Mouse (Mus musculus) lung, adult 2 months (tissue): ENCODE data around the gene Ttc41. TPM values are rescaled to one million over a fixed set of nuclear protein-coding genes. Genes with fewer than 3 reads are reported as not detected.
A peak's percentile ranks its signal among the peaks of the same experiment; 100 is the strongest.
"Not testable (repeated sequence)": the region's sequence is repeated elsewhere in the genome, so short reads cannot be mapped to it uniquely, and the experiment has no call there.

ENCODE experiments used
- DNase-seq: peaks from one replicate; pipeline ENCODE4 v3.0.0; 2022
- H3K4me1 ChIP-seq: fragments of 200-500 bp; 2 replicates; pipeline ENCODE4 v1.6.1; 2011; ENCODE audit warnings: low read length; ENCODE audit not compliant: control insufficient read depth, insufficient read depth
- H3K4me3 ChIP-seq: fragments of 200-500 bp; replicated peaks from 2 replicates; pipeline ENCODE3; 2011; ENCODE audit warnings: low read depth, mild to moderate bottlenecking, control low read depth, low read length; ENCODE audit errors: extremely low read depth
- CTCF ChIP-seq: fragments of 200-500 bp; IDR thresholded peaks from 2 replicates; pipeline ENCODE4 v1.5.1; 2011; ENCODE audit warnings: mild to moderate bottlenecking, low read length, control low read depth; ENCODE audit not compliant: insufficient read depth
- POLR2A ChIP-seq: fragments of 200-500 bp; IDR thresholded peaks from 2 replicates; pipeline ENCODE4 v1.6.1; 2011; ENCODE audit warnings: low read depth, mild to moderate bottlenecking, control low read depth, low read length, borderline replicate concordance; ENCODE audit errors: extremely low read depth
- WGBS: fragments of 180-500 bp; shearing (Covaris S2); methylation state at CpG from one replicate; pipeline ENCODE4 v1.1.7; 2018; 5-methylcytosine and 5-hydroxymethylcytosine counted together
- polyA plus RNA-seq: library from polyadenylated mRNA; depleted of rRNA; stranded (reverse); fragments of >200 nt; gene quantifications from 2 replicates; pipeline ENCODE4 v1.2.3, GENCODE M21; 2012; rRNA removed

Ttc41 gene
- polyA plus RNA-seq = 0.80 and 1.4 TPM in 2 replicates

DNA sequence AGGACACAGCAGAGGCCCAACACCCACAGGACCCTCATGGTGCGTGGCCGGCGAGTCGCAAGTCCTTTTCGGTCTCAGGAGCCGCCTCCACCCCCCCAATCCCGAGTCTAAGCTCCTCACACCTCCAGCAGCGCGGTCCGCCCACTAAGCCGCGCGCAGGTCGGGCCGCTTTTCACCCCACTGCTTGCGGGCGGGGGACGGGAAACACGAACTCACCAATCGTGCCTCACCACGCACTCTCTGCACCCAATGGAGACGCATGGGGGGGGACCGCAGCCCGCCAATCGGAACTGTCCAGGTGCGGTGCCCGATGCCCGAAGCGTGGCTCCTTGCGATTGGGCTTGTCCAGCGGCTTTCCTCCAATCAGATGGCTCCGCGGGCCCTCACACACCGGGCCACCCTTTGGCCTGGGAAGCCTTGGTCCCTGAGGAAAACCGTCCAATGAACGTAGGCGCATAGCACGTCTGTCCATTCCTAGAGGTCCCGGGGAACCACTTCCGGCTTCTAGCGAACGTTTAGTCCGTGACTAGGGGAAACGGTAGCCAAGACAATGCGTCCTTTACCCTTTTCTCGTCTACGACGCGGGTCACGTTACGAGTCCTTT lies at the start of gene Ttc41, which contains the start of gene Hsp90b1:
Gene Ttc41, plus strand, starts transcription at position 494 of the 604 bp plus-strand sequence.
Gene Hsp90b1, minus strand, starts transcription at position 192 of the 604 bp plus-strand sequence.
- DNase-seq = peak; percentile 97
- Histone ChIP-seq H3K4me1 (peaks cover 18% of the 10 kb centered on the region), H3K4me3 (peak within 1 kb of the TSS; percentile 97)
- TF ChIP-seq POLR2A = peak; percentile 92
- TF ChIP-seq CTCF = no peak
- WGBS = under 1% methylated on average over 51 of the region's 51 CpGs

- DNase-seq, H3K4me1 ChIP-seq, H3K4me3 ChIP-seq: not testable (repeated sequence)
- WGBS = 61% methylated on average over 4 of the region's 4 CpGs
These were observed 35.1 kb upstream of the Ttc41 start for GRCm38 (mm10) chr10:86670550-86670949.

- whole genome bisulfite sequencing = 19% methylated on average over 2 of the region's 2 CpGs
- DNase-seq, H3K4me1 ChIP-seq, H3K4me3 ChIP-seq: not testable (repeated sequence)
These were observed 20.8 kb upstream of the Ttc41 start for GRCm38 (mm10) chr10:86684797-86685178.

DNA sequence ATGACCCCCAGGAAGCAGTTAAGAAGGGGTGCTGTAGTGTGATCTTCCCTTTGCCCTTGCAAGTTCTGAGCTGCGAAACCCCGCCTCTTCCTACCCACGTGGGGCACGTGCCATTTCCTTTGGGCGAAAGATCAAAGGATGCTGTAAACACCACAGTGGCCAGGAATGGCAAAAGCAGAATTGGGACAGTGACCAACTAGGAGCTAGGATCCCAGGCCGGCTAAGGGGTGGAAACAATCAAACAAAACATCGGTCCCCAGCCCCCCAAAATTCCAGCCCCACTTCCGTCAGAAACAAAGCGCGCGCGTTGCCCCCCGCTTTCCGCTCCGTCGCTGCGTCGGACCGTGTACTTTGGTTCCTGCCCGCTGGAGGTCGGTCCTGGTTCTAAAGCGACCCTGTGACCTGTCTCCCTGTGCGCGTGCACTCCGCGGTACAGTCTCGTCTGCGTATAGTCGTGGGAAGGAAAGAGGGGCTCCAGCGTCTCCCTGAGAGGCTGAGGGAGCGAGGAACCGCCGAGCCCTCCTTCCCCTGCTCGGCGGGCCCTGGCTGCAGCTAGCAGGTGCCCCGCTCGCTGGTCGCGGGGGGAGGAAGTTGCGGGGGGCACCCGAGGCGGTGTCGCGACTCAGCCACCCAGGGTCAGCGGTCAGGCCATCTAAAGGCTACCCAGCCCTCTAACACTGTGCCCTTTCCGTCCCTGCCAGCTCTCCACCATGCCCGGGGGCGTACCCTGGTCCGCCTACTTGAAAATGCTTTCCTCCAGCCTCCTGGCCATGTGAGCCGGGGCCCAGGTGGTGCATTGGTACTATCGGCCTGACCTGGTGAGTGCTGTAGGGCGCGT lies 20.2 kb upstream of the Ttc41 start:
- H3K4me3 ChIP-seq = peak overlapping the region; percentile 84
- peak; percentile 80 for DNase-seq
- not testable (repeated sequence) for H3K4me1 ChIP-seq
- WGBS = under 1% methylated on average over 53 of the region's 53 CpGs
- TF ChIP-seq POLR2A = peak; percentile 41; the same call in 1 of the 2 replicates

DNA sequence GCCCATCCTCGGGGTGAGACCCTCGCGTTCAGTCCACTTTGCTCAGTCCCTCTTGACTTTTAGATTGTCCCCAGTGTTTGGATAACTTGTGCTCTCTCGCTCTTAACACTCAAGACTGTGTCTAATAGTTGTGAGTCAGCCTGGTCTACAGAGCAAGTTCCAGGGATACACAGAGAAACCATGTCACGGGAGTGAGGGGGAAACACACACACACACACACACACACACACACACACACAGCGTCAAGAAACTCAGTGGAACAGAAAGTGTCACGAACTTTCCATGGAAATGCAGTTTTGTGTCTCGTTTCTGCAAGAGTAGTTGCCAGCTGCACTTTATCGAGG lies 19.6 kb upstream of the Ttc41 start:
- H3K4me3 ChIP-seq = not testable (repeated sequence)
- 19% methylated on average over 9 of the region's 9 CpGs for WGBS

GRCm38 (mm10) chr10:86700251-86700650 lies 5.4 kb upstream of the Ttc41 start:
- 52% methylated on average over 3 of the region's 3 CpGs for WGBS

More for the DNA sequence above, 19.6 kb upstream of the Ttc41 start:
- not testable (repeated sequence) for H3K4me1 ChIP-seq, DNase-seq

GRCm38 (mm10) chr10:86700973-86701372 lies 4.6 kb upstream of the Ttc41 start:
- no peak for DNase-seq
- TF ChIP-seq CTCF (no peak), POLR2A (no peak)
- no peak overlapping the region for H3K4me3 ChIP-seq
- WGBS = 38% methylated on average over 3 of the region's 3 CpGs
- H3K4me1 ChIP-seq = peaks cover 15% of the 10 kb centered on the region

More at GRCm38 (mm10) chr10:86700251-86700650, 5.4 kb upstream of the Ttc41 start:
- no peak overlapping the region for H3K4me3 ChIP-seq
- H3K4me1 ChIP-seq = peaks cover 15% of the 10 kb centered on the region
- TF ChIP-seq CTCF (no peak), POLR2A (no peak)
- no peak for DNase-seq

DNA sequence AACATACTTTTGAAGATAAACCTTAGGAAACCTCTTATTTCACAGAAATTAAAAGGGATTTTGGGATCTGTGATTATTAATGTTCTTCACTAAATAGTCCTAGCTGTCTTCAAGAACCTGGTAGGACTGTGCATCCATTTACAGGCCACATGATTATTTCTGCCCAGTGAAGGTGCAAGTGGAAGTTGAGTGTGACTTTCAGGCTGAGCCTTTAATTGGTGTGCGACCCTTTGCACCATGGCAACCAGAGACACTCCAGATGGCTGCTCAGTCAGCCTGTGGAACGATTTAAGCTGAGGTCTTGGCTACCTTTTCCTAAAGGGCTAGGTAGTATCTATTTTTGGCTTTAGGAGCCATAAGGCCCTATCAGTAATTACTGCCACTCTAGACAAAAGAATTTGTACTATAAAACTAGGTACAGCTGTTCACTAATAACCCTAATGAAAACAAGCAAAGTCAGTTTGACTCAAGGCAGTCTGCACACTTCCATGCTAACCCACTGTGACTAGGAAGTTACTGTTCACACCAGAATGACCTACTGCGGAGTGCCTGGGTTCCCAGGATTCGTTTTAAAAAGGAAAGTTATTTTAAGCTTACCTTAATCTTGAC lies 3.2 kb upstream of the Ttc41 start:
- TF ChIP-seq CTCF (no peak), POLR2A (no peak)
- WGBS = 54% methylated on average over 4 of the region's 4 CpGs
- no peak for DNase-seq
- Histone ChIP-seq H3K4me3 (no peak overlapping the region), H3K4me1 (peaks cover 20% of the 10 kb centered on the region)

DNA sequence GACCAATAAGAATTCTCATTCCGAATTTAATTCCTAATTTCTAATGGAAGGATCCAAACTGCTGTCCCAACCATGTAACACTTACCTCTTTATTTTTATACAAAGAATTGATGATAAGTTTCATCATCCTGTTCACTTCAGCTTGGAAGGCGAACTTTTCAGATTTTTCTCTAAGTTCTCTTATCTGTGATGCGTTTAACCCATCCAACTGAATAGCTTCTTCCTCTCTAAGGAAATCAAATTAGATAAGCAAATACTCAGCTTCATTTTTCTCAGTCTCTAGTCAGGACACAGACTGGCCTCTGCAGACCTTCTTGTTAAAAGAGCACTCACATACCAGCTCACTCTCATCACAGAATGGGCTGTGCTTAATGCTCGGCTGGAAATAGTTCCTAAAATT lies 2.2 kb upstream of the Ttc41 start:
- peaks cover 20% of the 10 kb centered on the region for H3K4me1 ChIP-seq

DNA sequence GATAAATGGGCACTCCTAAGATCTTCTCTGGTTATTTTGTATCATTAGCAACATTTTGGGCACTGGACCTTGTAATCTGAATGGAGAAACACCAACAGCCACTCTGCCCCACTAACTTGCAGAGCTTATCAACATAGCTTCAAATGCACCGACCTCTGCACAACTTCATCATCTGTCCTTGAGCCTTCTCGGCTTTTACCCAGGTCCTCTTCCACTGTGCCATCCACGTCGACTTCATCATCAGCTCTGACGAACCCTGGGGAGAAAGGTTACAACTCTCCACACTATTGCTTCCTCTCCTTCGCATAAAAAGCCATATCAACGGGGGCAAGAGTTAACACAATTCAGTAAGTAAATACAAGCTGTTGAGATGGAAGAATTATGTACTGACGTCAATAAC lies 1.5 kb upstream of the Ttc41 start:
- H3K4me1 ChIP-seq = peaks cover 20% of the 10 kb centered on the region
- TF ChIP-seq CTCF (no peak), POLR2A (no peak)
- H3K4me3 ChIP-seq = peak overlapping the region; percentile 97
- DNase-seq = no peak
- WGBS = 2% methylated on average over 8 of the region's 8 CpGs

More for the DNA sequence above, 2.2 kb upstream of the Ttc41 start:
- DNase-seq = no peak
- 46% methylated on average over 4 of the region's 4 CpGs for WGBS
- no peak overlapping the region for H3K4me3 ChIP-seq
- no peak for TF ChIP-seq POLR2A
- TF ChIP-seq CTCF = no peak
